Mouse (Mus musculus) liver, embryonic 14.5 days (tissue): ENCODE data around the gene Sdk2. TPM values are rescaled to one million over a fixed set of nuclear protein-coding genes. Genes with fewer than 3 reads are reported as not detected.

Experiments used
- ATAC-seq: fragments of 200-750 bp; cut with Nextera tagmentation; 2 replicates; pipeline ENCODE4 v1.8.0; 2017; ENCODE audit warnings: moderate number of reproducible peaks, mild to moderate bottlenecking, moderate library complexity; ENCODE audit not compliant: insufficient read depth
- DNase-seq, 3 experiments: peaks; one replicate each; pipeline ENCODE4 v3.0.0-alpha.2; 2012 to 2013; ENCODE audit warnings: low read depth in 3 of 3, low spot score in 3 of 3
- H3K27ac ChIP-seq: fragments of 300-500 bp; sonication (generic); 2 replicates; pipeline ENCODE4 v1.5.1; 2014; ENCODE audit warnings: moderate library complexity, mild to moderate bottlenecking, control low read depth, inconsistent platforms
- H3K27me3 ChIP-seq: fragments of 300-500 bp; sonication (generic); 2 replicates; pipeline ENCODE4 v1.6.1; 2014; ENCODE audit warnings: mild to moderate bottlenecking, low read length, moderate library complexity; ENCODE audit not compliant: control insufficient read depth, insufficient read depth
- H3K36me3 ChIP-seq: fragments of 300-500 bp; sonication (generic); replicated peaks from 2 replicates; pipeline ENCODE4 v1.6.1; 2014; ENCODE audit warnings: low read depth; ENCODE audit not compliant: control insufficient read depth, insufficient read depth
- H3K4me1 ChIP-seq, 2 experiments: fragments of 200-500 bp in 1 of 2; fragments of 300-500 bp in 1 of 2; sonication (generic) in 1 of 2; replicated peaks; 2 replicates each; pipeline ENCODE4 v1.6.1; 2012 to 2014; ENCODE audit warnings: antibody characterized with exemption in 1 of 2, inconsistent platforms in 1 of 2, low read length in 1 of 2; ENCODE audit not compliant: control insufficient read depth in 2 of 2, insufficient read depth in 2 of 2
- H3K4me2 ChIP-seq: fragments of 300-500 bp; sonication (generic); 2 replicates; pipeline ENCODE4 v1.6.1; 2014; ENCODE audit warnings: low read depth, mild to moderate bottlenecking, control low read depth, moderate library complexity
- H3K4me3 ChIP-seq, 2 experiments: fragments of 200-500 bp in 1 of 2; fragments of 300-500 bp in 1 of 2; sonication (generic) in 1 of 2; 2 replicates each; pipeline ENCODE4 v1.5.1; 2012 to 2014; ENCODE audit warnings: low read depth in 2 of 2, low read length in 2 of 2, mild to moderate bottlenecking in 2 of 2, control low read depth in 1 of 2, inconsistent platforms in 1 of 2, moderate library complexity in 1 of 2; ENCODE audit not compliant: insufficient read depth in 1 of 2
- H3K9ac ChIP-seq: fragments of 300-500 bp; sonication (generic); replicated peaks from 2 replicates; pipeline ENCODE4 v1.6.1; 2014; ENCODE audit warnings: mild to moderate bottlenecking, control low read depth, moderate library complexity
- H3K9me3 ChIP-seq: fragments of 300-500 bp; sonication (generic); 2 replicates; pipeline ENCODE4 v1.6.1; 2016; ENCODE audit warnings: low read length, mixed read lengths; ENCODE audit not compliant: control insufficient read depth
- CTCF ChIP-seq: IDR thresholded peaks from 2 replicates; pipeline ENCODE4 v1.5.1; 2016; ENCODE audit warnings: antibody characterized with exemption, low read depth, control low read depth
- EP300 ChIP-seq: IDR thresholded peaks from 2 replicates; pipeline ENCODE4 v1.6.1; 2016; ENCODE audit warnings: antibody characterized with exemption, low read depth
- WGBS: fragments of 180-500 bp; shearing (Covaris S2); extraction: QIAGEN DNeasy Blood & Tissue Kit; methylation state at CpG from one replicate; pipeline ENCODE4 v1.1.7; 2014; ENCODE audit not compliant: insufficient replicate concordance; 5-methylcytosine and 5-hydroxymethylcytosine counted together
- polyA plus RNA-seq, 2 experiments: library from polyadenylated mRNA; depleted of rRNA in 1 of 2; stranded (reverse) in 1 of 2; unstranded in 1 of 2; fragments of >200 nt; fragmentation: Nextera tagmentation in 1 of 2; extraction: Ambion mirVana in 1 of 2; gene quantifications; 2 replicates each; pipeline versions ENCODE4 v1.2.1 to v1.2.3; 2012 to 2014

The Sdk2 gene
- polyA plus RNA-seq, 2 experiments: 0.09 to 0.13 TPM

DNA sequence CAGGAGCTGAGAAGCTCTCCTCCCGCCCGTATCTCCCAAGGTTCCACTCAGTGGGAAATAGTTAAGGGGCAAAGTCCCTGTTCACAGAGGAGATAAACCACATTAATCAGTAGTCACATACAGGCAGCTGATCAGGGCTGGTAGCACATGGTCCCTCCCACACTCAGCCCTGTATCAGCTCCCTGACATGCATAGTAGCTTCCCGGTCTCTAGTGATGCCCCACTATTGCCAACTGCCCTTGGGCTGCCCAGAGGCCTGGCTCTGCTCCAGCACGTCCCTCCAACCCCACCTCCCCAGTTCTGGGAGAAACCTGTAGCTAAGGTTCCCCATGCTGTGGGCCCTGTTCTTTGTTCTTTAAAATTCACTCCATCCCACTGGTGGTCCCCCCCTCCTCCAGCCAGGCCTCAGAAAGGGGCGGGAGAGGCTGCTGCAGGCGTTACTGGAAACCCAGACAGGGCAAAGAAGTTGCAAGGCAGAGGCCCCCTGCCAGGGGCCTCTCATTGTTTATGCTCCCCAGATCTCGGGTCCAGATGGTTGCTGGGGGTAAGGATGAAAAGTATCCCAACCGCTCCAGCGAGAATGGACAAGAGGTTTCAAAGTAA lies 317.0 kb downstream of the Sdk2 start:
- Histone ChIP-seq H3K4me2 (peak overlapping the region; percentile 99), H3K4me3 (peak overlapping the region; percentile 70 to 89), H3K36me3 (peaks cover 3% of the 10 kb centered on the region; the same call in 1 of the 2 replicates), H3K27me3 (no peaks in the 10 kb centered on the region), H3K27ac (peak overlapping the region; percentile 82), H3K9me3 (no peaks in the 10 kb centered on the region), H3K4me1 (peaks cover 30 to 40% of the 10 kb centered on the region in 2 experiments), H3K9ac (peak overlapping the region; percentile 88)
- peak; percentile 72 to 78 (median 77) for DNase-seq
- WGBS: under 1% methylated on average over 9 of the region's 9 CpGs
- TF ChIP-seq EP300 (peak; percentile 82), CTCF (no peak)
- peak; percentile 78 for ATAC-seq

- DNase-seq (peak in 2 of 3 experiments; percentile 44 to 47), ATAC-seq (peak; percentile 4; the same call in 1 of the 2 replicates)
- peaks cover 30 to 40% of the 10 kb centered on the region in 2 experiments for H3K4me1 ChIP-seq
- H3K4me2 ChIP-seq: peak overlapping the region; percentile 99
- H3K9ac ChIP-seq: peak overlapping the region; percentile 88
- 9% methylated on average over 21 of the region's 21 CpGs for WGBS
- H3K27me3 ChIP-seq: no peaks in the 10 kb centered on the region
- peak overlapping the region; percentile 70 to 89 for H3K4me3 ChIP-seq
- H3K27ac ChIP-seq: peak overlapping the region; percentile 82
- H3K36me3 ChIP-seq: peaks cover 6% of the 10 kb centered on the region; the same call in 1 of the 2 replicates
- no peaks in the 10 kb centered on the region for H3K9me3 ChIP-seq
- TF ChIP-seq EP300 (0 out of 2 replicates have a peak, but pooled peaks have one; percentile 3), CTCF (no peak)
Measured at GRCm38 (mm10) chr11:113748797-113749521, 317.9 kb downstream of the Sdk2 start.

GRCm38 (mm10) chr11:113747725-113748380 lies 319.0 kb downstream of the Sdk2 start:
- peaks cover 6% of the 10 kb centered on the region; the same call in 1 of the 2 replicates for H3K36me3 ChIP-seq
- peak overlapping the region; percentile 25 for H3K27ac ChIP-seq
- ATAC-seq: no peak
- H3K9ac ChIP-seq: peak overlapping the region; percentile 88
- DNase-seq: no peak
- TF ChIP-seq EP300 (no peak), CTCF (no peak)
- peak overlapping the region; percentile 99 for H3K4me2 ChIP-seq
- no peaks in the 10 kb centered on the region for H3K27me3 ChIP-seq
- H3K4me3 ChIP-seq: peak overlapping the region; percentile 2 to 89; a peak in 3 of 4 replicates
- 71% methylated on average over 11 of the region's 11 CpGs for WGBS
- H3K9me3 ChIP-seq: no peaks in the 10 kb centered on the region
- H3K4me1 ChIP-seq: peaks cover 30 to 40% of the 10 kb centered on the region in 2 experiments

- DNase-seq (no peak), ATAC-seq (no peak)
- Histone ChIP-seq H3K4me3 (peak overlapping the region; percentile 2 to 89; a peak in 3 of 4 replicates), H3K27me3 (no peaks in the 10 kb centered on the region), H3K27ac (peak overlapping the region; percentile 25), H3K9ac (peak overlapping the region; percentile 88), H3K9me3 (no peaks in the 10 kb centered on the region), H3K4me2 (peak overlapping the region; percentile 99), H3K36me3 (peaks cover 6% of the 10 kb centered on the region; the same call in 1 of the 2 replicates), H3K4me1 (peaks cover 26 to 40% of the 10 kb centered on the region in 2 experiments)
- WGBS: 27% methylated on average over 16 of the region's 16 CpGs
- TF ChIP-seq EP300: no peak
- TF ChIP-seq CTCF: no peak
Measured at GRCm38 (mm10) chr11:113747056-113747455, 319.8 kb downstream of the Sdk2 start.
